Mouse (Mus musculus): ENCODE measurements around the gene P2ry4. TPM values are rescaled to one million over a fixed set of nuclear protein-coding genes. Genes with fewer than 3 reads are reported as not detected.

The P2ry4 gene
- not detected in 2 replicates for polyA plus RNA-seq (2016; fragmentation: Nextera tagmentation; extraction: Ambion mirVana)

DNA sequence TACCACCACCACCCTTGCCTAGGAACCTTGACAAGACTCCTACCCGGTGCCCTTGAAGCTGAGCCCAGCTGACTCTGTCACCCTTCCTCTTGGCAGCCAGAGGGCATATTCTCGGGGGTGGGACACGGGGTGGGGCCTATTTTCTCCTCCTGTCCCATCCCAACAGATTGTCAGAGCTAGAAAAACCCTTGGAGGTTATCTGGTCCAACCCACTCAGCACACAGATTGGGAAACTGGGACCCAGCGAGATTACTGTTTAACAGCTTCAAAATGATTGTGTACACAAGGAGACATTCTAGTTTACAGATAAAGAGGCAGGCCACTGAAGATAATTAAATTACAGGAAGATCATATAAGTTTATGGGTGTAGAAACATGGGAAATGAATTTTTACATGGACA is at the start of gene P2ry4:
TSS of gene P2ry4 (minus strand) at position 79 of the 400 bp plus-strand sequence.
- H3K27me3 ChIP-seq: peaks cover 25% of the 10 kb centered on the region
- no peaks in the 10 kb centered on the region for H3K9me3 ChIP-seq
- no peak within 1 kb of the TSS for H3K27ac ChIP-seq
- no peak within 1 kb of the TSS for H3K9ac ChIP-seq
- 65% methylated on average over 4 of the region's 4 CpGs for WGBS
- no peaks in the 10 kb centered on the region for H3K4me1 ChIP-seq
- no peaks in the 10 kb centered on the region for H3K36me3 ChIP-seq (replicated peaks)
- no peak for ATAC-seq (ENCODE audit: low FRiP score)
- H3K4me2 ChIP-seq: no peak within 1 kb of the TSS
- no peak within 1 kb of the TSS for H3K4me3 ChIP-seq (replicated peaks)

DNA sequence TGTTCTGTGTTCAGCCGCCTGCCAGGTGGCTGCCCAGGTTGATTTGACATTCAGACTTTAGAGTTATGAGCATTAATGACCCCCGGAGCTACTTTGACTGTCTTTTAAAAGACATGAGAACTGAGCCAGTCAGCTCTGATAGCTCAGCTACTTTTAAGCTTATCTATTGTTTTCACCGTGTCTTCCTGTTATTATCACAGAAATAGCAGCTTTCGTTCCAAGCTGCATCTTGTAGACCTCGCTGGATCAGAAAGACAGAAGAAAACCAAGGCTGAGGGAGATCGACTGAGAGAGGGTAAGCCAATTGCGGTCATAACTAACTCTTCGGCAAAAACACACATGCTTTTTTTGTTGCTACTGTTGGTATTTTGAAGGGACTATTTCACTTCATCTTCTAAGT is 43.8 kb upstream of the P2ry4 start:
- H3K9ac ChIP-seq: no peak overlapping the region
- H3K4me3 ChIP-seq (replicated peaks): no peak overlapping the region
- no peaks in the 10 kb centered on the region for H3K27me3 ChIP-seq
- no peaks in the 10 kb centered on the region for H3K4me1 ChIP-seq
- no peak for ATAC-seq (ENCODE audit: low FRiP score)
- H3K9me3 ChIP-seq: no peaks in the 10 kb centered on the region
- H3K4me2 ChIP-seq: no peak overlapping the region
- no peak overlapping the region for H3K27ac ChIP-seq
- WGBS: 91% methylated on average over 8 of the region's 8 CpGs
- H3K36me3 ChIP-seq (replicated peaks): peaks cover 14% of the 10 kb centered on the region

- no peaks in the 10 kb centered on the region; the same call in 1 of the 2 replicates for H3K27me3 ChIP-seq
- H3K9ac ChIP-seq: no peak overlapping the region
- no peak overlapping the region for H3K4me3 ChIP-seq (replicated peaks)
- H3K36me3 ChIP-seq (replicated peaks): no peaks in the 10 kb centered on the region; the same call in 1 of the 2 replicates
- H3K4me1 ChIP-seq: peaks cover 5% of the 10 kb centered on the region; the same call in 1 of the 2 replicates
- WGBS: 92% methylated on average over 2 of the region's 2 CpGs
- no peak for ATAC-seq (ENCODE audit: low FRiP score)
- no peak overlapping the region for H3K27ac ChIP-seq
- H3K9me3 ChIP-seq: no peaks in the 10 kb centered on the region
- no peak overlapping the region for H3K4me2 ChIP-seq
These were observed 34.4 kb upstream of the P2ry4 start for GRCm38 (mm10) chrX:100629076-100629475.

GRCm38 (mm10) chrX:100625802-100626793 is 31.4 kb upstream of the P2ry4 start, which contains the start of gene Pdzd11:
TSS of gene Pdzd11 (minus strand) at chrX:100626568.
- H3K4me2 ChIP-seq: peak within 1 kb of the TSS; percentile 61
- H3K4me3 ChIP-seq (replicated peaks): peak within 1 kb of the TSS; percentile 58
- peaks cover 5% of the 10 kb centered on the region; the same call in 1 of the 2 replicates for H3K4me1 ChIP-seq
- WGBS: 26% methylated on average over 61 of the region's 62 CpGs
- ATAC-seq (ENCODE audit: low FRiP score): peak; percentile 100
- no peaks in the 10 kb centered on the region; the same call in 1 of the 2 replicates for H3K27me3 ChIP-seq
- H3K27ac ChIP-seq: peak within 1 kb of the TSS; percentile 85
- no peaks in the 10 kb centered on the region for H3K9me3 ChIP-seq
- peaks cover 12% of the 10 kb centered on the region; the same call in 1 of the 2 replicates for H3K36me3 ChIP-seq (replicated peaks)
- peak within 1 kb of the TSS; percentile 68 for H3K9ac ChIP-seq

DNA sequence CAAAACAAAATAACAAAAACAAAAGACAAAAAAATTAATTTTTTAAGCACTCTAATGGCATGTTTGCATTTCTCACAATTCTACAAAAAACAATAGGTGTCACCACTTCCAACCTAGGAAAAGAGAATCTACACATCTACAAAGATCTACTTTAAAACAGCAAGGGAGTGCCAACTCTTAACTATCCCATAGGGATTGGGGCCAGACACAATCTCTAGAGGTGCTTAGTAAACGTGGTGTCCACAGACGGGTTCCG is 30.8 kb upstream of the P2ry4 start, which contains the start of gene Kif4:
TSS of gene Kif4 (plus strand) at position 192 of the 256 bp plus-strand sequence.
- no peak for ATAC-seq (ENCODE audit: low FRiP score)
- 24% methylated on average over 3 of the region's 3 CpGs for WGBS
- Histone ChIP-seq H3K27me3 (no peaks in the 10 kb centered on the region; the same call in 1 of the 2 replicates), H3K9me3 (no peaks in the 10 kb centered on the region), H3K4me3 (replicated peaks) (peak within 1 kb of the TSS; percentile 58), H3K9ac (peak within 1 kb of the TSS; percentile 68), H3K4me1 (peaks cover 5% of the 10 kb centered on the region; the same call in 1 of the 2 replicates), H3K27ac (peak within 1 kb of the TSS; percentile 85), H3K4me2 (peak within 1 kb of the TSS; percentile 61), H3K36me3 (replicated peaks) (peaks cover 12% of the 10 kb centered on the region; the same call in 1 of the 2 replicates)

DNA sequence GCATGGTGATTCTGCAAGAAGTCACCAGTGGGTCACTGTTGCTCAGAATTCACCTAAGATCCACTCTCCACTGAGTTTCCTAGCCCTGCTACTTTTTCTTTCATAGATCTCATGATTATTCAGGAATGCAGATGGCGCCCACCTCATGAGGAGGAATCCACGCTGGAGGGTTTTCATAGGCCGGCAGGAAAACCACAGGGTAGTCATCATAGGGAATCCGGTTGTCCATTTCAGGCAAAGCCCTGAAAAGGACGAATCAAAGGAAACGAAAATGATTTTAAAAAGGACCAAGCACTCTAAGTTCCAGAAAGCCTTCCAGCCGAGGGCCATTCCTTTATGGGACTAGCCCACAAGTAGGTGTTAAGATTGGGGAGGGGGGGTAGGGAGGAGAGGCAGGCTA is 30.5 kb upstream of the P2ry4 start:
- Histone ChIP-seq H3K4me1 (peaks cover 5% of the 10 kb centered on the region; the same call in 1 of the 2 replicates), H3K4me3 (replicated peaks) (peak overlapping the region; percentile 58)
- 30% methylated on average over 7 of the region's 7 CpGs for WGBS

DNA sequence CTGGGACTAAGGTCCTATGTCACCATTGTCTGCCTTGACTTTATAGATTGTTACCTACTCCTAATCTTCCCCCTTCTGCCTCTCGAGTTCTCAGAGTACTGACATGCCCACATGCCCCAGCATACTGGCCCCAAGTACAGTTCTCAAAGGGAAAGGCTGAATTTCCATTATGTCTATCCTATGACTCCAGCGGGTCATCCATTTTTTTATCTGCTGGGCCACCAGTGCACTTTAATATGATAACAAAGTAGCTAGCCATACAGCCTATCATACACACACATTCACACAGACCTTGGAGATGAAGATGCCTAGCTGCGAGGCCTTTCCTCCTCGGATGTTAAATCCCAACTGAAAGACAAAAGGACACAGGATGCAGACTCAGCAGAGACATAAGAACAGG is 29.6 kb upstream of the P2ry4 start:
- Histone ChIP-seq H3K9me3 (no peaks in the 10 kb centered on the region), H3K27ac (no peak overlapping the region), H3K9ac (no peak overlapping the region), H3K27me3 (no peaks in the 10 kb centered on the region; the same call in 1 of the 2 replicates), H3K36me3 (replicated peaks) (peaks cover 12% of the 10 kb centered on the region; the same call in 1 of the 2 replicates), H3K4me3 (replicated peaks) (no peak overlapping the region), H3K4me1 (peaks cover 5% of the 10 kb centered on the region; the same call in 1 of the 2 replicates), H3K4me2 (no peak overlapping the region)
- 87% methylated on average over 4 of the region's 4 CpGs for WGBS
- ATAC-seq (ENCODE audit: low FRiP score): no peak

More for the DNA sequence above, 30.5 kb upstream of the P2ry4 start:
- peak overlapping the region; percentile 63 for H3K9ac ChIP-seq
- no peaks in the 10 kb centered on the region; the same call in 1 of the 2 replicates for H3K27me3 ChIP-seq
- ATAC-seq (ENCODE audit: low FRiP score): 0 out of 2 replicates have a peak, but pooled peaks have one; percentile 7
- H3K36me3 ChIP-seq (replicated peaks): peaks cover 12% of the 10 kb centered on the region; the same call in 1 of the 2 replicates
- no peaks in the 10 kb centered on the region for H3K9me3 ChIP-seq
- peak overlapping the region; percentile 56 for H3K4me2 ChIP-seq
- no peak overlapping the region for H3K27ac ChIP-seq

GRCm38 (mm10) chrX:100621366-100621765 is 26.7 kb upstream of the P2ry4 start:
- no peaks in the 10 kb centered on the region for H3K9me3 ChIP-seq
- no peaks in the 10 kb centered on the region for H3K4me1 ChIP-seq
- peaks cover 16% of the 10 kb centered on the region for H3K27me3 ChIP-seq
- peaks cover 12% of the 10 kb centered on the region; the same call in 1 of the 2 replicates for H3K36me3 ChIP-seq (replicated peaks)
- no peak for ATAC-seq (ENCODE audit: low FRiP score)
- H3K4me3 ChIP-seq (replicated peaks): no peak overlapping the region
- no peak overlapping the region for H3K4me2 ChIP-seq
- no peak overlapping the region for H3K9ac ChIP-seq
- H3K27ac ChIP-seq: no peak overlapping the region
- WGBS: 73% methylated on average over 2 of the region's 2 CpGs

DNA sequence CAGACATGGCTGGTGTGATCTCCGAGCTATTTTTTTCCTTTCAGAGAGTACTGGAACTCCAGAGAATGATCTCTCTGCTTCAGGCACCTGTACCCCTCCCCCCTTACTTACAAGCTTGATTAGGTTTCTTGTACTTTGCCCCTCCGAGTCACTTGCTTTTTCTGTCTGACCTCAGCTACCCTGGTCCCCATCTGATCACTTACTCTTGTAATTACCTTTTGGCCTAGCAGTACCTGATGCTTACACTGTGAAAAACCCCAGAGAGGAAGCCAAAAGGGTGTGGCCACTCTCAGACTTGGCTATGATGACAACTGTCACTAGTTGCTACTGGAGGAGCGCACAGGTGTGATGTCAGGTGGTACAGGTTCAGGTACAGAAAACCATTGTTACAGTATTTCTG is 23.8 kb upstream of the P2ry4 start:
- H3K4me2 ChIP-seq: no peak overlapping the region
- no peak overlapping the region for H3K9ac ChIP-seq
- H3K9me3 ChIP-seq: no peaks in the 10 kb centered on the region
- H3K27me3 ChIP-seq: peaks cover 16% of the 10 kb centered on the region
- no peak overlapping the region for H3K27ac ChIP-seq
- no peaks in the 10 kb centered on the region for H3K4me1 ChIP-seq
- ATAC-seq (ENCODE audit: low FRiP score): no peak
- H3K4me3 ChIP-seq (replicated peaks): no peak overlapping the region
- H3K36me3 ChIP-seq (replicated peaks): peaks cover 10% of the 10 kb centered on the region; the same call in 1 of the 2 replicates
- WGBS: 76% methylated on average over 3 of the region's 3 CpGs

- ATAC-seq (ENCODE audit: low FRiP score): no peak
- no peaks in the 10 kb centered on the region for H3K4me1 ChIP-seq
- peaks cover 17% of the 10 kb centered on the region; the same call in 1 of the 2 replicates for H3K27me3 ChIP-seq
These were observed 10.6 kb upstream of the P2ry4 start, which contains the start of gene Arr3 for GRCm38 (mm10) chrX:100605314-100605713. TSS of gene Arr3 (plus strand) at chrX:100605497.

GRCm38 (mm10) chrX:100599755-100600154 is 5.1 kb upstream of the P2ry4 start:
- Histone ChIP-seq H3K4me2 (no peak overlapping the region), H3K4me3 (replicated peaks) (no peak overlapping the region), H3K9ac (no peak overlapping the region), H3K9me3 (no peaks in the 10 kb centered on the region), H3K4me1 (no peaks in the 10 kb centered on the region), H3K27ac (no peak overlapping the region), H3K27me3 (peaks cover 21% of the 10 kb centered on the region), H3K36me3 (replicated peaks) (no peaks in the 10 kb centered on the region)
- WGBS: 62% methylated on average over 4 of the region's 4 CpGs
- ATAC-seq (ENCODE audit: low FRiP score): no peak

More at GRCm38 (mm10) chrX:100605314-100605713, 10.6 kb upstream of the P2ry4 start, which contains the start of gene Arr3:
- H3K9ac ChIP-seq: no peak within 1 kb of the TSS
- H3K36me3 ChIP-seq (replicated peaks): no peaks in the 10 kb centered on the region
- H3K4me3 ChIP-seq (replicated peaks): no peak within 1 kb of the TSS
- WGBS: 40% methylated on average over 1 of the region's 1 CpGs
- no peak within 1 kb of the TSS for H3K4me2 ChIP-seq
- H3K9me3 ChIP-seq: no peaks in the 10 kb centered on the region
- H3K27ac ChIP-seq: no peak within 1 kb of the TSS

DNA sequence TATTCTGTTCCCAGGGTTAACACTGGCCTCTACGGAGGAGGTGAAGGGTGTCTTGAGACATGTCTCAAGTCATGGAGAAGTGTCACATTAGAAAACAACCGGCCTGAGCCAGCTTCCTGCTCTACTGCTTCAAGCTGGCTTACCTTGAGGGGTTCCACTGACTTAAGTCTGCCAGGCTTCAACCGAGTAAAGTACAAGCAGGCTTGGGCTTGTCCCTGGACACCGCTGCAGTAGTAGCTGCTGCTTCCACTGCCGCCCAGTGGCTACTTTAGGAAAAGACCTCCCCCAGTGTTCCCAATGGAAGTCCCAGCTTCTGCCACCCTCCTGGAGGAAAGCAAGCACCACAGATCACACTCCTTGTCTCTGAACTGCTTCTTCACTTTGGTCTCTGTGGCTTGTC is 2.8 kb upstream of the P2ry4 start:
- no peak for ATAC-seq (ENCODE audit: low FRiP score)
- H3K4me3 ChIP-seq (replicated peaks): no peak overlapping the region
- no peak overlapping the region for H3K9ac ChIP-seq
- 26% methylated on average over 5 of the region's 5 CpGs for WGBS
- peaks cover 22% of the 10 kb centered on the region for H3K27me3 ChIP-seq
- H3K36me3 ChIP-seq (replicated peaks): no peaks in the 10 kb centered on the region
- no peaks in the 10 kb centered on the region for H3K9me3 ChIP-seq
- no peaks in the 10 kb centered on the region for H3K4me1 ChIP-seq
- no peak overlapping the region for H3K4me2 ChIP-seq
- no peak overlapping the region for H3K27ac ChIP-seq
